Mouse (Mus musculus) thymus, postnatal 4 days (tissue): ENCODE measurements around the gene Rps18.

Experiments used
- DNase-seq: peaks from one replicate; pipeline ENCODE4 v3.0.0; 2021

Rps18 gene

GRCm38 (mm10) chr17:33902491-33902890 lies 53.3 kb downstream of the Rps18 start:
- no peak for DNase-seq

- DNase-seq = no peak
Measured at GRCm38 (mm10) chr17:33902079-33902478, 53.7 kb downstream of the Rps18 start.
